Comparison of ENCODE assay signal across 10 mouse cellular contexts in genomic region chr3:36352032-36352742, GRCm38 (mm10).
A peak's percentile ranks its signal among the peaks of the same experiment; 100 is the strongest.
DNase-seq lines count a peak whose midpoint lies in the region; ATAC-seq and TF ChIP-seq lines count a peak whose summit lies in the region.
"Had no signal": no experiment of that assay in that cellular context is flagged by ENCODE, and none has a peak within 500 bp of the region (broad histone marks: within the 10 kb centered on the region; RNA-seq: fewer than 3 reads in every experiment).

No protein-coding gene starts in this region.

- ATAC-seq in heart, embryonic 16.5 days (replicated peaks; ENCODE audit: extremely low read depth, insufficient read depth, low FRiP score): peak; percentile 49
- no peak for ATAC-seq in heart, embryonic 11.5 days (replicated peaks; ENCODE audit: insufficient number of reproducible peaks, low FRiP score, low TSS enrichment)
- peak; percentile 57; the same call in 1 of the 2 replicates for ATAC-seq in hindbrain, embryonic 13.5 days (ENCODE audit: low FRiP score)
- peak; percentile 85 for ATAC-seq in midbrain, embryonic 12.5 days (ENCODE audit: low FRiP score, low read depth)

- no peak overlapping the region for H3K4me3 ChIP-seq in heart, embryonic 16.5 days (ENCODE audit: low read length)
- no peak overlapping the region for H3K4me3 ChIP-seq in heart, embryonic 11.5 days (ENCODE audit: low read depth, low read length)
- H3K4me3 ChIP-seq in hindbrain, embryonic 13.5 days: no peak overlapping the region
- H3K4me3 ChIP-seq in midbrain, embryonic 12.5 days: no peak overlapping the region

- no peak for TF ChIP-seq POLR2A in brain, embryonic 14.5 days (IDR thresholded peaks at IDR 0.05; ENCODE audit: borderline replicate concordance, extremely low read depth, insufficient read depth, insufficient read length, poor library complexity, severe bottlenecking)

- H3K9me3 ChIP-seq in heart, embryonic 16.5 days (replicated peaks; ENCODE audit: control insufficient read depth, low read length): peaks cover 5% of the 10 kb centered on the region
- no peaks in the 10 kb centered on the region for H3K9me3 ChIP-seq in heart, embryonic 11.5 days (replicated peaks; ENCODE audit: control insufficient read depth, low read length)
- H3K9me3 ChIP-seq in hindbrain, embryonic 13.5 days: 0 out of 2 replicates have a peak, but pooled peaks cover 8% of the 10 kb centered on the region
- peaks cover 5% of the 10 kb centered on the region; the same call in 1 of the 2 replicates for H3K9me3 ChIP-seq in midbrain, embryonic 12.5 days

- WGBS in heart, embryonic 16.5 days: 55% methylated on average over 4 of the region's 4 CpGs
- WGBS in heart, embryonic 11.5 days (ENCODE audit: insufficient replicate concordance): 54% methylated on average over 4 of the region's 4 CpGs
- whole genome bisulfite sequencing in hindbrain, embryonic 13.5 days: 29% methylated on average over 4 of the region's 4 CpGs
- 20% methylated on average over 4 of the region's 4 CpGs for WGBS in midbrain, embryonic 12.5 days

- H3K27me3 ChIP-seq in heart, embryonic 16.5 days (ENCODE audit: control insufficient read depth, insufficient read depth, low read length): no peaks in the 10 kb centered on the region
- no peaks in the 10 kb centered on the region for H3K27me3 ChIP-seq in heart, embryonic 11.5 days (ENCODE audit: control insufficient read depth, insufficient read depth, low read length)
- H3K27me3 ChIP-seq in hindbrain, embryonic 13.5 days: no peaks in the 10 kb centered on the region
- no peaks in the 10 kb centered on the region for H3K27me3 ChIP-seq in midbrain, embryonic 12.5 days

- H3K4me2 ChIP-seq in heart, embryonic 16.5 days (ENCODE audit: low read depth, low read length): no peak overlapping the region
- H3K4me2 ChIP-seq in heart, embryonic 11.5 days: no peak overlapping the region
- H3K4me2 ChIP-seq in hindbrain, embryonic 13.5 days: no peak overlapping the region
- H3K4me2 ChIP-seq in midbrain, embryonic 12.5 days (replicated peaks): no peak overlapping the region

- peak; percentile 92 for DNase-seq in brain, embryonic 14.5 days (ENCODE audit: low read depth)
- DNase-seq in gastrocnemius, postnatal 10 days: no peak
- DNase-seq in adrenal gland, adult (ENCODE audit: inconsistent age in 2 of 2, low spot score in 1 of 2): no peak
- DNase-seq in testis, postnatal 10 days (ENCODE audit: low spot score): no peak
- DNase-seq: cerebellum, adult 8-10 months; right cerebral cortex, postnatal 14 days had no signal

- no peak for TF ChIP-seq CTCF in brain, embryonic 14.5 days (IDR thresholded peaks at IDR 0.05; ENCODE audit: borderline replicate concordance, extremely low read depth, insufficient read depth, insufficient read length)

- no peaks in the 10 kb centered on the region; the same call in 1 of the 2 replicates for H3K4me1 ChIP-seq in heart, embryonic 16.5 days (ENCODE audit: control insufficient read depth, insufficient read depth, low read length)
- no peaks in the 10 kb centered on the region for H3K4me1 ChIP-seq in heart, embryonic 11.5 days (ENCODE audit: control insufficient read depth, insufficient read depth, low read length)
- peaks cover 7% of the 10 kb centered on the region for H3K4me1 ChIP-seq in hindbrain, embryonic 13.5 days (replicated peaks)
- peaks cover 8% of the 10 kb centered on the region for H3K4me1 ChIP-seq in midbrain, embryonic 12.5 days

- no peaks in the 10 kb centered on the region for H3K36me3 ChIP-seq in heart, embryonic 16.5 days (ENCODE audit: control insufficient read depth, insufficient read depth)
- no peaks in the 10 kb centered on the region for H3K36me3 ChIP-seq in heart, embryonic 11.5 days (ENCODE audit: control insufficient read depth, insufficient read depth, low read length)
- no peaks in the 10 kb centered on the region for H3K36me3 ChIP-seq in hindbrain, embryonic 13.5 days
- no peaks in the 10 kb centered on the region for H3K36me3 ChIP-seq in midbrain, embryonic 12.5 days

- no peak overlapping the region for H3K27ac ChIP-seq in heart, embryonic 16.5 days (ENCODE audit: low read length)
- H3K27ac ChIP-seq in heart, embryonic 11.5 days (ENCODE audit: low read depth, low read length): no peak overlapping the region
- H3K27ac ChIP-seq in hindbrain, embryonic 13.5 days: peak overlapping the region; percentile 35; the same call in 1 of the 2 replicates
- H3K27ac ChIP-seq in midbrain, embryonic 12.5 days (replicated peaks): peak overlapping the region; percentile 58

- no peak overlapping the region for H3K9ac ChIP-seq in heart, embryonic 16.5 days (ENCODE audit: low read length)
- no peak overlapping the region for H3K9ac ChIP-seq in heart, embryonic 11.5 days (ENCODE audit: low read depth, low read length)
- no peak overlapping the region for H3K9ac ChIP-seq in hindbrain, embryonic 13.5 days
- H3K9ac ChIP-seq in midbrain, embryonic 12.5 days (replicated peaks): no peak overlapping the region

Comparison
In these comparisons a context has a peak if more than half of its experiments do, and no peak if none do; other contexts are left out.
1. H3K27ac ChIP-seq: peak in hindbrain, embryonic 13.5 days (single experiment) and midbrain, embryonic 12.5 days (single experiment); none in heart, embryonic 16.5 days (single experiment) and heart, embryonic 11.5 days (single experiment).